Mouse (Mus musculus) MEL (cell line): ENCODE results near the gene Toe1. TPM values are rescaled to one million over a fixed set of nuclear protein-coding genes. Genes with fewer than 3 reads are reported as not detected.

Experiments used
- DNase-seq: peaks from one replicate; pipeline ENCODE4 v3.0.0; 2011; ENCODE audit warnings: low read depth, low spot score
- H3K27ac ChIP-seq: 2 replicates; pipeline ENCODE4 v1.5.1; 2012; ENCODE audit warnings: low read depth, mild to moderate bottlenecking, control low read depth, low read length, moderate library complexity; ENCODE audit not compliant: control insufficient read depth
- H3K27me3 ChIP-seq, 2 experiments: fragments of 150-350 bp in 1 of 2; sonication (generic) in 1 of 2; 2 replicates each; pipeline ENCODE4 v1.6.1; 2012; ENCODE audit warnings: low read length in 2 of 2, mild to moderate bottlenecking in 2 of 2, improper control_type of control experiment in 1 of 2, moderate library complexity in 1 of 2; ENCODE audit not compliant: insufficient read depth in 2 of 2, control insufficient read depth in 1 of 2
- H3K36me3 ChIP-seq, 2 experiments: 2 replicates each; pipeline ENCODE4 v1.6.1; 2012 to 2014; ENCODE audit warnings: low read length in 2 of 2, improper control_type of control experiment in 1 of 2, inconsistent platforms in 1 of 2, mild to moderate bottlenecking in 1 of 2; ENCODE audit not compliant: insufficient read depth in 2 of 2, control insufficient read depth in 1 of 2
- H3K4me1 ChIP-seq, 2 experiments: fragments of 150-350 bp in 1 of 2; sonication (generic) in 1 of 2; 2 replicates each; pipeline ENCODE4 v1.6.1; 2012; ENCODE audit warnings: low read length in 2 of 2, improper control_type of control experiment in 1 of 2, mild to moderate bottlenecking in 1 of 2; ENCODE audit not compliant: insufficient read depth in 2 of 2, control insufficient read depth in 1 of 2
- H3K4me3 ChIP-seq, 2 experiments: fragments of 150-350 bp in 1 of 2; sonication (generic) in 1 of 2; 2 replicates each; pipeline ENCODE4 v1.5.1; 2012; ENCODE audit warnings: low read depth in 2 of 2, low read length in 2 of 2, mild to moderate bottlenecking in 2 of 2, moderate library complexity in 2 of 2, control low read depth in 1 of 2, improper control_type of control experiment in 1 of 2; ENCODE audit not compliant: control insufficient read depth in 1 of 2, insufficient read depth in 1 of 2
- H3K79me2 ChIP-seq: 2 replicates; pipeline ENCODE4 v1.6.1; 2012; ENCODE audit warnings: mild to moderate bottlenecking, low read length, moderate library complexity; ENCODE audit not compliant: control insufficient read depth, poor library complexity, insufficient read depth
- H3K9ac ChIP-seq: 2 replicates; pipeline ENCODE4 v1.6.1; 2012; ENCODE audit warnings: low read depth, mild to moderate bottlenecking, control low read depth, low read length, moderate library complexity; ENCODE audit not compliant: control insufficient read depth, poor library complexity, severe bottlenecking
- H3K9me3 ChIP-seq: fragments of 150-350 bp; sonication (generic); replicated peaks from 2 replicates; pipeline ENCODE4 v1.6.1; 2012; ENCODE audit warnings: mild to moderate bottlenecking, low read length, improper control_type of control experiment, moderate library complexity; ENCODE audit not compliant: insufficient read depth
- BHLHE40 ChIP-seq: IDR thresholded peaks from 2 replicates; pipeline ENCODE4 v1.6.1; 2012; ENCODE audit warnings: low read depth, mild to moderate bottlenecking, inconsistent platforms, low read length, improper control_type of control experiment, borderline replicate concordance
- CHD1 ChIP-seq: IDR thresholded peaks from 2 replicates; pipeline ENCODE4 v1.6.1; 2012; ENCODE audit warnings: low read depth, mild to moderate bottlenecking, inconsistent platforms, low read length, improper control_type of control experiment
- EP300 ChIP-seq, 2 experiments: IDR thresholded peaks; 2 replicates each; pipeline ENCODE4 v1.6.1; 2011; ENCODE audit warnings: improper control_type of control experiment in 2 of 2, low read length in 2 of 2, low read depth in 1 of 2, mild to moderate bottlenecking in 1 of 2
- ETS1 ChIP-seq: IDR thresholded peaks from 2 replicates; pipeline ENCODE4 v1.6.1; 2012; ENCODE audit warnings: low read depth, mild to moderate bottlenecking, inconsistent platforms, low read length, improper control_type of control experiment, moderate library complexity
- GABPA ChIP-seq: IDR thresholded peaks from 2 replicates; pipeline ENCODE4 v1.6.1; 2012; ENCODE audit warnings: low read depth, mild to moderate bottlenecking, inconsistent platforms, low read length, improper control_type of control experiment, moderate library complexity
- GATA1 ChIP-seq: IDR thresholded peaks from 2 replicates; pipeline ENCODE4 v1.6.1; 2011; ENCODE audit warnings: low read depth, low read length, improper control_type of control experiment
- HCFC1 ChIP-seq: IDR thresholded peaks from 2 replicates; pipeline ENCODE4 v1.6.1; 2012; ENCODE audit warnings: low read depth, mild to moderate bottlenecking, inconsistent platforms, low read length, improper control_type of control experiment, moderate library complexity
- JUND ChIP-seq: IDR thresholded peaks from 2 replicates; pipeline ENCODE4 v1.6.1; 2011; ENCODE audit warnings: low read depth, mild to moderate bottlenecking, improper control_type of control experiment, low read length
- MAFK ChIP-seq: IDR thresholded peaks from 2 replicates; pipeline ENCODE4 v1.6.1; 2011; ENCODE audit warnings: low read depth, mild to moderate bottlenecking, low read length, improper control_type of control experiment, borderline replicate concordance
- MAX ChIP-seq: IDR thresholded peaks from 2 replicates; pipeline ENCODE4 v1.6.1; 2011; ENCODE audit warnings: low read length, improper control_type of control experiment
- MAZ ChIP-seq: IDR thresholded peaks from 2 replicates; pipeline ENCODE4 v1.6.1; 2012; ENCODE audit warnings: low read depth, mild to moderate bottlenecking, inconsistent platforms, low read length, improper control_type of control experiment
- MYC ChIP-seq: IDR thresholded peaks from 2 replicates; pipeline ENCODE4 v1.6.1; 2011; ENCODE audit warnings: low read depth, mild to moderate bottlenecking, low read length, improper control_type of control experiment, moderate library complexity
- NELFE ChIP-seq: IDR thresholded peaks from 2 replicates; pipeline ENCODE4 v1.6.1; 2011; ENCODE audit warnings: low read depth, low read length, improper control_type of control experiment
- NRF1 ChIP-seq: IDR thresholded peaks from 2 replicates; pipeline ENCODE4 v1.6.1; 2014; ENCODE audit warnings: low read depth, mild to moderate bottlenecking, inconsistent platforms, low read length, improper control_type of control experiment, moderate library complexity; ENCODE audit not compliant: poor library complexity, insufficient read depth, severe bottlenecking
- POLR2A ChIP-seq, 2 experiments: IDR thresholded peaks; 2 replicates each; pipeline ENCODE4 v1.6.1; 2011 to 2012; ENCODE audit warnings: low read length in 2 of 2, mild to moderate bottlenecking in 2 of 2, control low read depth in 1 of 2, improper control_type of control experiment in 1 of 2, low read depth in 1 of 2, moderate library complexity in 1 of 2; ENCODE audit not compliant: control insufficient read depth in 1 of 2, insufficient read depth in 1 of 2, poor library complexity in 1 of 2
- POLR2AphosphoS5 ChIP-seq: IDR thresholded peaks from 2 replicates; pipeline ENCODE4 v1.6.1; 2012; ENCODE audit warnings: low read depth, borderline replicate concordance, mild to moderate bottlenecking, inconsistent platforms, low read length, moderate library complexity, mixed read lengths
- RCOR1 ChIP-seq: IDR thresholded peaks from 2 replicates; pipeline ENCODE4 v1.6.1; 2012; ENCODE audit warnings: low read depth, mild to moderate bottlenecking, inconsistent platforms, low read length, improper control_type of control experiment
- SMC3 ChIP-seq: IDR thresholded peaks from 2 replicates; pipeline ENCODE4 v1.6.1; 2011; ENCODE audit warnings: low read depth, low read length, improper control_type of control experiment
- UBTF ChIP-seq: IDR thresholded peaks from 2 replicates; pipeline ENCODE4 v1.6.1; 2012; ENCODE audit warnings: low read depth, mild to moderate bottlenecking, inconsistent platforms, low read length, improper control_type of control experiment, moderate library complexity, borderline replicate concordance; ENCODE audit not compliant: insufficient read depth
- USF1 ChIP-seq: IDR thresholded peaks from 2 replicates; pipeline ENCODE4 v1.6.1; 2014; ENCODE audit warnings: low read depth, mild to moderate bottlenecking, inconsistent platforms, low read length, improper control_type of control experiment, moderate library complexity
- USF2 ChIP-seq, 2 experiments: IDR thresholded peaks; 2 replicates each; pipeline ENCODE4 v1.6.1; 2011 to 2012; ENCODE audit warnings: improper control_type of control experiment in 2 of 2, low read length in 2 of 2, borderline replicate concordance in 1 of 2, inconsistent platforms in 1 of 2, low read depth in 1 of 2, mild to moderate bottlenecking in 1 of 2; ENCODE audit not compliant: insufficient read depth in 1 of 2
- ZNF384 ChIP-seq: IDR thresholded peaks from 2 replicates; pipeline ENCODE4 v1.6.1; 2012; ENCODE audit warnings: low read depth, mild to moderate bottlenecking, inconsistent platforms, low read length, improper control_type of control experiment
- polyA plus RNA-seq, 2 experiments: library from polyadenylated mRNA; stranded (reverse) in 1 of 2; unstranded in 1 of 2; fragments of >175 nt in 1 of 2; fragments of >200 nt in 1 of 2; gene quantifications; 2 replicates each; pipeline versions ENCODE4 v1.2.1 to v1.2.4; 2012; ENCODE audit warnings: low replicate concordance in 2 of 2, low read depth in 1 of 2; ENCODE audit not compliant: insufficient read length in 2 of 2, insufficient read depth in 1 of 2, missing spikeins in 1 of 2
- total RNA-seq: library from RNA; depleted of rRNA; stranded (reverse); fragments of 300-350 nt; gene quantifications from 2 replicates; pipeline ENCODE4 v1.2.3, GENCODE M21; 2012

Toe1 gene
- total and polyA plus RNA-seq, 3 experiments = 38.3 to 49.3 TPM; not detected in 1

GRCm38 (mm10) chr4:116819968-116820901, 12.8 kb upstream of the Toe1 start:
- H3K4me3 ChIP-seq = no peak overlapping the region
- no peak overlapping the region for H3K9ac ChIP-seq
- TF ChIP-seq MAX = no peak
- TF ChIP-seq EP300 (IDR thresholded peaks at IDR 0.05; ENCODE audit: low read depth in 1 of 2, low read length in 2 of 2) = no peak
- TF ChIP-seq ETS1 = no peak
- no peak for TF ChIP-seq CHD1
- no peak for TF ChIP-seq UBTF
- no peak for TF ChIP-seq POLR2AphosphoS5
- TF ChIP-seq GABPA = no peak
- no peak for TF ChIP-seq MAFK
- no peak for TF ChIP-seq BHLHE40
- no peak for TF ChIP-seq ZNF384
- DNase-seq = no peak
- no peaks in the 10 kb centered on the region for H3K79me2 ChIP-seq
- peaks cover 0 to 2% of the 10 kb centered on the region in 2 experiments; a peak in 1 of 4 replicates for H3K27me3 ChIP-seq
- no peak overlapping the region for H3K27ac ChIP-seq
- H3K9me3 ChIP-seq = no peaks in the 10 kb centered on the region
- peaks cover 0 to 3% of the 10 kb centered on the region in 2 experiments; a peak in 2 of 4 replicates for H3K4me1 ChIP-seq
- peaks cover 0 to 4% of the 10 kb centered on the region in 2 experiments; a peak in 2 of 4 replicates for H3K36me3 ChIP-seq

DNA sequence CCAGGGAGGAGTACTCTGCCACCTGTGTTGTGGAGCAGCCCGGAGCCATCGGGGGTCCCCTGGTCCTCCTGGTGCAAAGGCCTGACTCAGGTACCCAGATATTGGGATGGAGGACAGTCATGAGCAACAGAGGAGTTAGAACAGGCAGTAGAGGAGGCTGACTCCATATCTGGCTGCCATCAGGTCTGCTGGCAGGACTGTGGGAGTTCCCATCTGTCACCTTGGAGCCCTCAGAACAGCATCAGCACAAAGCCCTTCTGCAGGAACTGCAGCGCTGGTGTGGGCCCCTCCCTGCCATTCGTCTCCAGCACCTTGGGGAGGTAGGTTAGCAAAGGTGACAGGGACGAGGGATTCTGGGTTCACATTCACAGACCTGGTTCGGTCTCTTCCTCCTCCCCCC, 10.0 kb upstream of the Toe1 start:
- H3K27me3 ChIP-seq = peaks cover 0 to 2% of the 10 kb centered on the region in 2 experiments; a peak in 1 of 4 replicates

DNA sequence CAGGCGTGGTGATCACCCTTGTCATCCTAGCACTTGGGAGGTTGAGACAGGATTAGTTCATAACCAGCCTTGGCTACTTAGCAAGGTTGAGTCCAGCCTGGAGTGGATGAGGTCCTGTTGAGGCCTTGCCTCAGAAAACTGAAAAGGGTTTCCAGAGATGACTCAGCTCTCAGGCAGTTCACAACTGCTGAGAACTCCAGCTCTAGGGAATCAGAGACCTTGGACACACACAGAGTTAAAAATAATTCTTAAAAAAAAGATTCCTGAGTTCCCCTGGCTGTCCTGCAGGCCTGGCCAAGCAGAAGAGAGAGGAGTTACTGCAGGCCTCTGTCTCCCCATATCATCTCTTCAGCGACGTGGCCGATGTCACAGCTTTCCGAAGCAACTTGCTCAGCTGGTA, 7.8 kb upstream of the Toe1 start:
- Histone ChIP-seq H3K4me3 (no peak overlapping the region), H3K27me3 (no peaks in the 10 kb centered on the region), H3K9me3 (no peaks in the 10 kb centered on the region), H3K79me2 (no peaks in the 10 kb centered on the region), H3K9ac (no peak overlapping the region), H3K27ac (no peak overlapping the region), H3K4me1 (peaks cover 0 to 3% of the 10 kb centered on the region in 2 experiments; a peak in 1 of 4 replicates), H3K36me3 (no peaks in the 10 kb centered on the region; a peak in 2 of 4 replicates)
- no peak for TF ChIP-seq USF2 (IDR thresholded peaks at IDR 0.05; ENCODE audit: borderline replicate concordance in 1 of 2, insufficient read depth in 1 of 2, low read depth in 1 of 2, low read length in 2 of 2)
- no peak for TF ChIP-seq POLR2AphosphoS5
- no peak for TF ChIP-seq POLR2A (IDR thresholded peaks at IDR 0.05; ENCODE audit: control insufficient read depth in 1 of 2, insufficient read depth in 1 of 2, low read depth in 1 of 2, low read length in 2 of 2, poor library complexity in 1 of 2)
- TF ChIP-seq JUND = no peak
- TF ChIP-seq USF1 = no peak
- TF ChIP-seq UBTF = no peak
- TF ChIP-seq NELFE = no peak
- TF ChIP-seq RCOR1 = no peak
- no peak for TF ChIP-seq SMC3
- no peak for TF ChIP-seq GATA1
- TF ChIP-seq BHLHE40 = no peak
- no peak for TF ChIP-seq MAZ
- no peak for TF ChIP-seq NRF1
- TF ChIP-seq HCFC1 = no peak
- DNase-seq = no peak

More for the DNA sequence above, 10.0 kb upstream of the Toe1 start:
- Histone ChIP-seq H3K4me1 (peaks cover 0 to 3% of the 10 kb centered on the region in 2 experiments; a peak in 2 of 4 replicates), H3K9ac (no peak overlapping the region), H3K79me2 (no peaks in the 10 kb centered on the region), H3K4me3 (no peak overlapping the region), H3K27ac (no peak overlapping the region), H3K9me3 (no peaks in the 10 kb centered on the region), H3K36me3 (peaks cover 0 to 4% of the 10 kb centered on the region in 2 experiments; a peak in 2 of 4 replicates)
- no peak for TF ChIP-seq MYC
- DNase-seq = no peak
